Mouse (Mus musculus): ENCODE measurements at regions not wholly inside any gene's neighbourhood (a gene's known extent, or its start where the extent isn't known, plus 50 kb on each side); places are given as distances from the start of the nearest gene placed in this dataset.

- TF ChIP-seq CTCF (IDR thresholded peaks at IDR 0.05; ENCODE audit: low read depth) (no peak), EP300 (optimal IDR thresholded peaks at IDR 0.05) (no peak)
Measured at GRCm38 (mm10) chr11:44111525-44111924, 210.5 kb upstream of the Adra1b start.
